Mouse (Mus musculus): ENCODE results near the gene Gm44790.
"Not testable (repeated sequence)": the region's sequence is repeated elsewhere in the genome, so short reads cannot be mapped to it uniquely, and the experiment has no call there.

The Gm44790 gene

GRCm38 (mm10) chr6:86426358-86426757, at the start of gene Gm44790:
Gm44790 (plus strand) TSS chr6:86426658.
- in situ Hi-C loops (cut with MboI; ENCODE audit: low pct_unique_long_range_greater_than_20kb in 1 of 2, low sequenced_read_pairs in 2 of 2, unreplicated experiment in 1 of 2): no loop called here

GRCm38 (mm10) chr6:86378341-86378740, 48.1 kb upstream of the Gm44790 start:
- in situ Hi-C loops (cut with MboI; ENCODE audit: low pct_unique_long_range_greater_than_20kb in 1 of 2, low sequenced_read_pairs in 2 of 2, unreplicated experiment in 1 of 2): no loop called here

GRCm38 (mm10) chr6:86380112-86380511, 46.3 kb upstream of the Gm44790 start:
- in situ Hi-C loops (cut with MboI; ENCODE audit: low pct_unique_long_range_greater_than_20kb in 1 of 2, low sequenced_read_pairs in 2 of 2, unreplicated experiment in 1 of 2): not testable (repeated sequence)

GRCm38 (mm10) chr6:86382551-86382950, 43.9 kb upstream of the Gm44790 start:
- in situ Hi-C loops (cut with MboI; ENCODE audit: low pct_unique_long_range_greater_than_20kb in 1 of 2, low sequenced_read_pairs in 2 of 2, unreplicated experiment in 1 of 2): no loop called here

GRCm38 (mm10) chr6:86383370-86383769, 43.1 kb upstream of the Gm44790 start:
- in situ Hi-C loops (cut with MboI; ENCODE audit: low pct_unique_long_range_greater_than_20kb in 1 of 2, low sequenced_read_pairs in 2 of 2, unreplicated experiment in 1 of 2): no loop called here

- in situ Hi-C loops (cut with MboI; ENCODE audit: low pct_unique_long_range_greater_than_20kb in 1 of 2, low sequenced_read_pairs in 2 of 2, unreplicated experiment in 1 of 2): no loop called here
Measured at GRCm38 (mm10) chr6:86384692-86385091, 41.8 kb upstream of the Gm44790 start.

- in situ Hi-C loops (cut with MboI; ENCODE audit: low pct_unique_long_range_greater_than_20kb in 1 of 2, low sequenced_read_pairs in 2 of 2, unreplicated experiment in 1 of 2): no loop called here
Measured at GRCm38 (mm10) chr6:86385362-86386104, 40.9 kb upstream of the Gm44790 start.

GRCm38 (mm10) chr6:86387313-86387712, 39.1 kb upstream of the Gm44790 start:
- in situ Hi-C loops (cut with MboI; ENCODE audit: low pct_unique_long_range_greater_than_20kb in 1 of 2, low sequenced_read_pairs in 2 of 2, unreplicated experiment in 1 of 2): no loop called here

GRCm38 (mm10) chr6:86388461-86388860, 38.0 kb upstream of the Gm44790 start:
- in situ Hi-C loops (cut with MboI; ENCODE audit: low pct_unique_long_range_greater_than_20kb in 1 of 2, low sequenced_read_pairs in 2 of 2, unreplicated experiment in 1 of 2): no loop called here

- in situ Hi-C loops (cut with MboI; ENCODE audit: low pct_unique_long_range_greater_than_20kb in 1 of 2, low sequenced_read_pairs in 2 of 2, unreplicated experiment in 1 of 2): no loop called here
Measured at GRCm38 (mm10) chr6:86391326-86391725, 35.1 kb upstream of the Gm44790 start.

- in situ Hi-C loops (cut with MboI; ENCODE audit: low pct_unique_long_range_greater_than_20kb in 1 of 2, low sequenced_read_pairs in 2 of 2, unreplicated experiment in 1 of 2): no loop called here
Measured at GRCm38 (mm10) chr6:86393187-86393586, 33.3 kb upstream of the Gm44790 start.

- in situ Hi-C loops (cut with MboI; ENCODE audit: low pct_unique_long_range_greater_than_20kb in 1 of 2, low sequenced_read_pairs in 2 of 2, unreplicated experiment in 1 of 2): no loop called here
Measured at GRCm38 (mm10) chr6:86394078-86394720, 32.3 kb upstream of the Gm44790 start.

- in situ Hi-C loops (cut with MboI; ENCODE audit: low pct_unique_long_range_greater_than_20kb in 1 of 2, low sequenced_read_pairs in 2 of 2, unreplicated experiment in 1 of 2): no loop called here
Measured at GRCm38 (mm10) chr6:86395021-86395420, 31.4 kb upstream of the Gm44790 start.

- in situ Hi-C loops (cut with MboI; ENCODE audit: low pct_unique_long_range_greater_than_20kb in 1 of 2, low sequenced_read_pairs in 2 of 2, unreplicated experiment in 1 of 2): no loop called here
Measured at GRCm38 (mm10) chr6:86395969-86396368, 30.5 kb upstream of the Gm44790 start.

GRCm38 (mm10) chr6:86396581-86397256, 29.7 kb upstream of the Gm44790 start, which contains the start of gene Pcyox1:
Pcyox1 (minus strand) TSS chr6:86397154.
- in situ Hi-C loops (cut with MboI; ENCODE audit: low pct_unique_long_range_greater_than_20kb in 1 of 2, low sequenced_read_pairs in 2 of 2, unreplicated experiment in 1 of 2): no loop called here

- in situ Hi-C loops (cut with MboI; ENCODE audit: low pct_unique_long_range_greater_than_20kb in 1 of 2, low sequenced_read_pairs in 2 of 2, unreplicated experiment in 1 of 2): no loop called here
Measured at GRCm38 (mm10) chr6:86397257-86397980, 29.0 kb upstream of the Gm44790 start.

GRCm38 (mm10) chr6:86398986-86399385, 27.5 kb upstream of the Gm44790 start:
- in situ Hi-C loops (cut with MboI; ENCODE audit: low pct_unique_long_range_greater_than_20kb in 1 of 2, low sequenced_read_pairs in 2 of 2, unreplicated experiment in 1 of 2): no loop called here

GRCm38 (mm10) chr6:86399995-86400394, 26.5 kb upstream of the Gm44790 start:
- in situ Hi-C loops (cut with MboI; ENCODE audit: low pct_unique_long_range_greater_than_20kb in 1 of 2, low sequenced_read_pairs in 2 of 2, unreplicated experiment in 1 of 2): no loop called here

- in situ Hi-C loops (cut with MboI; ENCODE audit: low pct_unique_long_range_greater_than_20kb in 1 of 2, low sequenced_read_pairs in 2 of 2, unreplicated experiment in 1 of 2): no loop called here
Measured at GRCm38 (mm10) chr6:86400972-86401371, 25.5 kb upstream of the Gm44790 start.

All from mouse embryonic stem cell (cell line).